Mouse (Mus musculus) lung, adult 2 months (tissue): ENCODE measurements at regions not wholly inside any gene's neighbourhood (a gene's known extent, or its start where the extent isn't known, plus 50 kb on each side); places are given as distances from the start of the nearest gene placed in this dataset.

ENCODE experiments used
- CTCF ChIP-seq: fragments of 200-500 bp; IDR thresholded peaks from 2 replicates; pipeline ENCODE4 v1.5.1; 2011; ENCODE audit warnings: mild to moderate bottlenecking, low read length, control low read depth; ENCODE audit not compliant: insufficient read depth
- POLR2A ChIP-seq: fragments of 200-500 bp; IDR thresholded peaks from 2 replicates; pipeline ENCODE4 v1.6.1; 2011; ENCODE audit warnings: low read depth, mild to moderate bottlenecking, control low read depth, low read length, borderline replicate concordance; ENCODE audit errors: extremely low read depth

DNA sequence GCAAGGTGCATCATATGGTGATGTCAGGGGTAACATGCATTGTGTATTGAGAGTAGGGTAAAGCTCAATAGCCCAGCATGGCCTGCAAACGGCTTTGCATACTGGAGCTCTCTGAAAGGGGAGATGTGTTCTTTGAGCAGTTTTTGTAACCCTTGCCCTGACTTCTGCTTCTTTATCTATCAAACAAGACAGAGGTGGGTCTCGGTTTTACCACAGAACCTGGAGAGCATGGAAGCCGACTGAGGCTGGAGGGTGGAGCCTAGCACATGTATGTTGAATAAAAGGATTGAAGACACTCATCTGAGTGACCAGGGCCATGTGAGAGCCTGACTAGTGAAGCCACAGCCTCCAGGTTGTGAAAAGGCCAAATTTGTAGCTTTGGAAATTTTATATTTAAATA lies 236.7 kb downstream of the Rplp1 start:
- no peak for TF ChIP-seq CTCF
- no peak for TF ChIP-seq POLR2A
